Mouse (Mus musculus): ENCODE results near the gene Olfr519. TPM values are rescaled to one million over a fixed set of nuclear protein-coding genes. Genes with fewer than 3 reads are reported as not detected.

Olfr519 gene
- polyA plus RNA-seq (2015; fragmentation: Nextera tagmentation; extraction: Ambion mirVana) = not detected in 2 replicates

DNA sequence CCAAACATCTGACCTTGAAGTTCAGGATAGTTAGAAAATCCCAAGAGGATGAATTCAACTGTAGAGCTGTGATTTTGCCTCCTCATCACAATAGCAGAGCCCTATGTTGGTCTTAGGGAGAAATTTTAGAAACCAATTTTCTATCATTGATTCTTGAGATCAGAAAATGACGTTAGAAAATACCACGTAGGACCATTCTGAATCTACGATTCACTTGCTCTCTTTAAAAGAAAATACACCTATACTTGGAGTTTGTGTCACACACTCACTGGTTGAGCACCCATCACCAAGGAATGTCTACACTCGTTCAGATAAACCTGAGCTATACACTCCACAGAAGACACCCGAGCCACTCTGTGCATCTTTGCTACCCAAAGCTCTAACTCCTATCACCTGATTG is at the start of gene Olfr519:
Olfr519 (minus strand) TSS at position 101 of the 400 bp plus-strand sequence.
- ATAC-seq = no peak
- no peaks in the 10 kb centered on the region for H3K9me3 ChIP-seq (ENCODE audit: control insufficient read depth, low read length)

DNA sequence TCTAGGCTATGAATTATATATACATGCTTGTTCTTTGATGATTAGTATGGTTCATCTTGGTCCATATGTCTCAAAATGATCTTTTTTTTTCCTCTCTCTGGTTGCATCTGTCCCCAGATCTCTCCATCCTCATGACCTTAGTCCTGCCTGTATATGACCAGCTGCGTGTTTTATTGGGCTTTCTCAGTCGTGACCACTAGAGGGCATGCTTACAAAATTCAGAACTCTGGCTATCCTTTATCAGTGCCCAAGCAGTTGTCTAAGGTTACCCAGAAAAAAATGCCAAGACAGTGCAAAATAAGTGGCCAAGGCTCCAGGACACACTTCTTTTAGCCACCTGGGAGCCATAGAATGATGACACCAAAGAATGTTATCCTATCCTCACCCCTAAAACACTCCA is 49.8 kb upstream of the Olfr519 start:
- H3K4me1 ChIP-seq (ENCODE audit: control insufficient read depth, insufficient read depth, low read depth, low read length) = no peaks in the 10 kb centered on the region
- 2% methylated on average over 2 of the region's 2 CpGs for WGBS
- peaks cover 36% of the 10 kb centered on the region for H3K36me3 ChIP-seq (ENCODE audit: control insufficient read depth, insufficient read depth, low read length)
- no peak overlapping the region for H3K9ac ChIP-seq (ENCODE audit: low read depth, low read length)
- no peak overlapping the region for H3K4me3 ChIP-seq (ENCODE audit: low read length)
- peak; percentile 62 for ATAC-seq
- no peaks in the 10 kb centered on the region for H3K27me3 ChIP-seq (replicated peaks; ENCODE audit: control insufficient read depth, insufficient read depth, low read length)
- no peak overlapping the region for H3K27ac ChIP-seq (ENCODE audit: low read depth, low read length)
- H3K4me2 ChIP-seq (ENCODE audit: low read length) = no peak overlapping the region
- no peaks in the 10 kb centered on the region for H3K9me3 ChIP-seq (ENCODE audit: control insufficient read depth, low read length)

More for the DNA sequence above, at the start of gene Olfr519:
- 95% methylated on average over 5 of the region's 5 CpGs for WGBS
- Histone ChIP-seq H3K36me3 (ENCODE audit: control insufficient read depth, insufficient read depth, low read length) (no peaks in the 10 kb centered on the region), H3K4me1 (ENCODE audit: control insufficient read depth, insufficient read depth, low read depth, low read length) (no peaks in the 10 kb centered on the region), H3K27ac (ENCODE audit: low read depth, low read length) (no peak within 1 kb of the TSS), H3K4me3 (ENCODE audit: low read length) (no peak within 1 kb of the TSS), H3K4me2 (ENCODE audit: low read length) (no peak within 1 kb of the TSS), H3K27me3 (replicated peaks; ENCODE audit: control insufficient read depth, insufficient read depth, low read length) (no peaks in the 10 kb centered on the region), H3K9ac (ENCODE audit: low read depth, low read length) (no peak within 1 kb of the TSS)

DNA sequence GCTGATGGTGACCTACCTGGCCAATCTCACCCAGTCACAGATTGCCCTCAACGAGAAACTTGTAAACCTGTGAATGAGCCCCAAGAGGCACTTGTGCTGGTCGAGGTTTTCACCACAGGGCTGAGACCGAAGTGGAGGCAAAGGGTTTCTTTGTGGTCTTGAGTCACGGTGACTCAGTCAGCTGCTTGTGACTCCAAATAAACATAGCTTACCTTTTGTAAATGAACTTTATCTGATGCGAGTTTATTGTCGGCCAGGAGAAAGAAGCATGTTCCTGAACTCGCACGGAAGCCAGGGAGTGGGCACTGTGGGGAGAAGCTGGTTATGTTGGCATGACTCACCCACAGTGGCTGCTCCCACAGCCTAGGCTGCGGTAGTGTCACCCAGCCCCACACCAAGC is 47.2 kb upstream of the Olfr519 start:
- Histone ChIP-seq H3K4me2 (ENCODE audit: low read length) (no peak overlapping the region), H3K9ac (ENCODE audit: low read depth, low read length) (no peak overlapping the region), H3K9me3 (ENCODE audit: control insufficient read depth, low read length) (no peaks in the 10 kb centered on the region), H3K4me3 (ENCODE audit: low read length) (no peak overlapping the region), H3K27ac (ENCODE audit: low read depth, low read length) (no peak overlapping the region), H3K27me3 (replicated peaks; ENCODE audit: control insufficient read depth, insufficient read depth, low read length) (no peaks in the 10 kb centered on the region), H3K4me1 (ENCODE audit: control insufficient read depth, insufficient read depth, low read depth, low read length) (0 out of 2 replicates have a peak, but pooled peaks cover 1% of the 10 kb centered on the region), H3K36me3 (ENCODE audit: control insufficient read depth, insufficient read depth, low read length) (peaks cover 47% of the 10 kb centered on the region)
- ATAC-seq = no peak
- WGBS = 92% methylated on average over 9 of the region's 9 CpGs

DNA sequence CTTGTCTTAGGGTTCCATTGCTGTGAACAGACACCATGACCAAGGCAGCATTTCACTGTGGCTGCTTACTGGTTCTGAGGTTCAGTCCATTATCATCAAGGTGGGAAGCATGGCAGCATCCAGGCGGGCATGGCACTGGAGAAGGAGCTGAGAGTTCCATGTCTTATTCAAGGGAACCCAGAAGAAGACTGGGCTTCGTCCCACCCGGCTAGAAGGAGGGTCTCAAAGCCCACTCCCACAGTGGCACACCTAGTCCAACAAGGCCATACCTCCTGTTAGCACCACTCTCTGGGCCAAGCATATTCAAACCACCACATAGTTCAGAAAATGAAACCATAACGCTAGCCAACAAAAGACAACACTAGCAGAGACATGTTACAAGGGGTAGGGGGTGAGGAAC is 42.4 kb upstream of the Olfr519 start:
- Histone ChIP-seq H3K4me1 (ENCODE audit: control insufficient read depth, insufficient read depth, low read depth, low read length) (peaks cover 16% of the 10 kb centered on the region), H3K27me3 (replicated peaks; ENCODE audit: control insufficient read depth, insufficient read depth, low read length) (no peaks in the 10 kb centered on the region), H3K4me3 (ENCODE audit: low read length) (no peak overlapping the region), H3K27ac (ENCODE audit: low read depth, low read length) (no peak overlapping the region), H3K4me2 (ENCODE audit: low read length) (no peak overlapping the region), H3K9me3 (ENCODE audit: control insufficient read depth, low read length) (no peaks in the 10 kb centered on the region), H3K9ac (ENCODE audit: low read depth, low read length) (no peak overlapping the region), H3K36me3 (ENCODE audit: control insufficient read depth, insufficient read depth, low read length) (peaks cover 28% of the 10 kb centered on the region)
- 95% methylated on average over 4 of the region's 4 CpGs for WGBS
- ATAC-seq = no peak

DNA sequence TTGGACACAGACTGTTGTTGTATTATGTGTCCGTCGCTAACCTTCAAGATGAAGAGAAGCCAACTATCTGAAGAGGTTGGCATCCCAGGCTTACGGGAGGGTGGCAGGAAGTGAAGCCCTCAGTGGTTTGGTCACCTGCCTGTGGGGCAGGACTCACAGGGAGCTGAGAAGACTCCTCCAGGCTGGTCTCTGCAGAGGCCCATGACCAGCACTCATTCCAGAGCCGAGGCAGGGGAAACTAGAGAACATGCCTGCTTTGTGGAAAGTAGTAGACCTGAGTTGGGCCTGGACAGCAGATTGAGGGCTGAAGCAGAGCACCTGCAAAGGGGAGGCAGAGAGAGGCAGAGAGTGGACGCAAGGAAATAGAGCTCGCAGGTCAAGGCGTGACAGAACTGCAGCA is 41.2 kb upstream of the Olfr519 start:
- 0 out of 2 replicates have a peak overlapping the region, but pooled peaks have one; percentile 79 for H3K9ac ChIP-seq (ENCODE audit: low read depth, low read length)
- H3K27ac ChIP-seq (ENCODE audit: low read depth, low read length) = no peak overlapping the region
- no peaks in the 10 kb centered on the region for H3K27me3 ChIP-seq (replicated peaks; ENCODE audit: control insufficient read depth, insufficient read depth, low read length)
- peaks cover 16% of the 10 kb centered on the region for H3K4me1 ChIP-seq (ENCODE audit: control insufficient read depth, insufficient read depth, low read depth, low read length)
- H3K9me3 ChIP-seq (ENCODE audit: control insufficient read depth, low read length) = no peaks in the 10 kb centered on the region
- H3K4me2 ChIP-seq (ENCODE audit: low read length) = peak overlapping the region; percentile 86
- peaks cover 18% of the 10 kb centered on the region for H3K36me3 ChIP-seq (ENCODE audit: control insufficient read depth, insufficient read depth, low read length)
- ATAC-seq = no peak
- H3K4me3 ChIP-seq (ENCODE audit: low read length) = peak overlapping the region; percentile 73
- 90% methylated on average over 7 of the region's 7 CpGs for WGBS

DNA sequence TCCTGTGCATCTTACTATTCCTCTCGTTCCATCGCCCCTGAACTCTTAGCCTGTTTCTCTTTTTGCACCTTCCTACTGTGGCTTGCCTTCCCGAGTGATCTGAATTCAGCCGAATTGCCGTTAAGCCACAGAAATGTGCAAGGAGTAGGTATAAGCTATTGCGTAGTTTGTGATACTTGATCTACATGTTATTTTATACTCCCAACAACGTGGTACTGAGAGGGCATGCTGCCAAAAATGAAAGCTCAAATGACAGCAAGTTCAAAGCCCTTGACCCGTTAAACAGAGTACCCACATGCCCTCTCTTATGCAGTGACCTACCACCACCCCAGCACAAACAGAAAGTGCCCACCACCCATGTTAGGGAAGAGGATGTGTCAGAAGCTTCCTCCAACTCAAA is 40.6 kb upstream of the Olfr519 start:
- Histone ChIP-seq H3K36me3 (ENCODE audit: control insufficient read depth, insufficient read depth, low read length) (peaks cover 15% of the 10 kb centered on the region), H3K9me3 (ENCODE audit: control insufficient read depth, low read length) (no peaks in the 10 kb centered on the region), H3K27me3 (replicated peaks; ENCODE audit: control insufficient read depth, insufficient read depth, low read length) (no peaks in the 10 kb centered on the region), H3K27ac (ENCODE audit: low read depth, low read length) (no peak overlapping the region; the same call in 1 of the 2 replicates), H3K9ac (ENCODE audit: low read depth, low read length) (peak overlapping the region; percentile 79), H3K4me1 (ENCODE audit: control insufficient read depth, insufficient read depth, low read depth, low read length) (peaks cover 16% of the 10 kb centered on the region), H3K4me2 (ENCODE audit: low read length) (peak overlapping the region; percentile 86), H3K4me3 (ENCODE audit: low read length) (peak overlapping the region; percentile 73)
- no peak for ATAC-seq
- 6% methylated on average over 8 of the region's 8 CpGs for WGBS

DNA sequence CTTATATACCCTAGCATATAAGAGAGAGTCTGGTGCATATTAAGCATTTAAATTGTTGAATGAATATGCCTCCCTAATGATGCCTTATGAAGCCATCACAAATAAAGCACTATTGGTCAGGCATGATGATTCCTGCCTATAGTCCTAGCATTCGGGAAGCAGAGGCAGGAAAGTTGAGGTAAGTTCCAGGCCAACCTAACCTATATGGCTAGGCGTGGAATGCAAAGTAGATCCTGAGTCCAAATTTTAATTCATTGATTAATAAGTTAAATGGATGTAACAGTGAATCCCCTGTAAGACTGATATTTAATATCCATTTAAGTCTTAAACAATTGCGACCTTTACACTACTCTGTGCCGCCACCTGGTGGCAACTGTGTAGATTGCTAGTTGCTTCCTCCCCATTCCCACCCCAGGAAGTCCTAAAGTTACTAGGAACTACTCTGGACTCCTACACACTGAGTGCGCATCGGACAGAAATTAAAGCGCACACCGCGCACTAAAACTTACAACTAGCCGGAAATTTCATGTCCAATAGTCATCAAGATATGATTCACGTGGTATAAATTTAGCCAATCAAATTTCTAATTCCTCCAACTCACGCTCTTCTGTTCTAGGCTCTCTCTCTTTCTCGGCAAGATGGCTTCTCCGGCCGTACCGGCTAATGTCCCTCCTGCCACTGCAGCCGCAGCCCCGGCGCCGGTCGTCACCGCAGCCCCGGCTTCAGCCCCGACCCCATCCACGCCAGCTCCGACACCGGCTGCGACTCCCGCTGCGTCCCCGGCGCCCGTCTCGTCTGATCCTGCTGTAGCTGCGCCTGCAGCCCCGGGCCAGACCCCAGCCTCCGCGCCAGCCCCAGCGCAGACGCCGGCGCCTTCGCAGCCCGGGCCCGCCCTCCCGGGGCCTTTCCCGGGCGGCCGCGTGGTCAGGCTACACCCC is 39.8 kb upstream of the Olfr519 start, which contains the start of gene Eif3f:
Eif3f (plus strand) TSS at position 624 of the 938 bp plus-strand sequence.
- peak within 1 kb of the TSS; percentile 86 for H3K4me2 ChIP-seq (ENCODE audit: low read length)
- peaks cover 16% of the 10 kb centered on the region for H3K4me1 ChIP-seq (ENCODE audit: control insufficient read depth, insufficient read depth, low read depth, low read length)
- no peaks in the 10 kb centered on the region for H3K27me3 ChIP-seq (replicated peaks; ENCODE audit: control insufficient read depth, insufficient read depth, low read length)
- H3K36me3 ChIP-seq (ENCODE audit: control insufficient read depth, insufficient read depth, low read length) = peaks cover 12% of the 10 kb centered on the region
- peak within 1 kb of the TSS; percentile 83 for H3K27ac ChIP-seq (ENCODE audit: low read depth, low read length)
- WGBS = 1% methylated on average over 48 of the region's 50 CpGs
- H3K9me3 ChIP-seq (ENCODE audit: control insufficient read depth, low read length) = no peaks in the 10 kb centered on the region
- peak; percentile 98 for ATAC-seq
- peak within 1 kb of the TSS; percentile 79 for H3K9ac ChIP-seq (ENCODE audit: low read depth, low read length)
- H3K4me3 ChIP-seq (ENCODE audit: low read length) = peak within 1 kb of the TSS; percentile 73

DNA sequence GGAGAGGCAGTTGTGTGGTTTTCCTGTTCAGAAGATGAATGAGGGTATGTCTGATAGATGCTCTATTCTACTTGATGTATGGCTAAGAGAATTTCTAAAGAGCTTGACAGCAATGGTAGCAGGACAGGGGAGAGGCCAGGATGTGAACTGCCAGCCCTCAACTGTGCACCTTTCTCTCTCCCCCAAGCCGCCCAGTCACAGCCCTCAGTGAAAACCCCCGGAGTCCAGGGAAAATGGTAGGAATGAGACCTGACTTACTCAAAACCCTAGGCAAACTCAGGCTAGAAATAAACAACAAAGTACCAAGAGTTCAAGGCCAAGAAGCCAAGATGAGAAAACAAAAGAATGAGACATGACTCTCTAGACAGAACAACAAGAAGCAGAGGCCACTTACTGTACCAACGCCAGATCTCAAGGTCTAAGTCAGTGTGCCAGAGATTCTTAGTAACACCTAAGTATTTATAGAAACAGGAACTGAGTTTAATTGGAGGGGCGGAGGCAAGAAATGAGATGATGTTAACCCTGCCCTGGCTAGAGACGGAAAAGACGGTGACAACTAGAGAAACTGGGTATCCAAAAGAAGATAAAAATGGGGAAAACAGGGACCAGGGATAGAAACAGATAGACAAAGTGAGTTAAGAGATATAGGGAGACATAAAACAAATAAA is 35.6 kb upstream of the Olfr519 start, which contains the start of gene Nlrp10:
Nlrp10 (minus strand) TSS at position 453 of the 668 bp plus-strand sequence.
- H3K9me3 ChIP-seq (ENCODE audit: control insufficient read depth, low read length) = no peaks in the 10 kb centered on the region
- H3K9ac ChIP-seq (ENCODE audit: low read depth, low read length) = no peak within 1 kb of the TSS
- no peak for ATAC-seq
- no peak within 1 kb of the TSS for H3K4me2 ChIP-seq (ENCODE audit: low read length)
- H3K36me3 ChIP-seq (ENCODE audit: control insufficient read depth, insufficient read depth, low read length) = no peaks in the 10 kb centered on the region
- no peaks in the 10 kb centered on the region; the same call in 1 of the 2 replicates for H3K4me1 ChIP-seq (ENCODE audit: control insufficient read depth, insufficient read depth, low read depth, low read length)
- no peaks in the 10 kb centered on the region for H3K27me3 ChIP-seq (replicated peaks; ENCODE audit: control insufficient read depth, insufficient read depth, low read length)
- no peak within 1 kb of the TSS for H3K4me3 ChIP-seq (ENCODE audit: low read length)
- 85% methylated on average over 6 of the region's 6 CpGs for WGBS
- H3K27ac ChIP-seq (ENCODE audit: low read depth, low read length) = no peak within 1 kb of the TSS
